Mouse (Mus musculus): Measurements from ENCODE around the gene Gm14214. TPM values are rescaled to one million over a fixed set of nuclear protein-coding genes. Genes with fewer than 3 reads are reported as not detected.

Gene Gm14214
- not detected in 2 replicates for polyA plus RNA-seq (2012; rRNA removed)

DNA sequence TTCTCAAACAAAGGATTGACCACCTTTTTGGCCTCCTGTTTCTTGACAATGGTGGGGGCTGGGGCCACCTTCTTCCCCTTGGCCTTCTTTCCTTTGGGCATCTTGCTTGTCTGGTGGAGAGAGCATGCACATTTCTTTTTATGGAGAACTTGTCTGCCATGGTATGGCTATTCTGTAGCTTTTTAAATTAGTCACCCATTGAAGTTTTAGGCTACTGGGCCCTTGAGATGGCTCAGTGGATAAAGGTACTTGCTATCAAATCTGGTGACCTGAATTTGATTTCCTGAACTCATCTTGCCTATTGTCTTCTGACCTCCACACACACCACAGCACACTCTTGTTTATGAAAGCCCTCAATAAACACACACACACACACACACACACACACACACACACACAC lies at the start of gene Gm14214:
Gene Gm14214, minus strand, starts transcription at position 101 of the 400 bp plus-strand sequence.
- no peak for DNase-seq
- Histone ChIP-seq H3K4me1 (ENCODE audit: control insufficient read depth, insufficient read depth, low read length) (no peaks in the 10 kb centered on the region), H3K4me3 (replicated peaks; ENCODE audit: extremely low read depth, low read depth, low read length) (no peak within 1 kb of the TSS)
- no peak for TF ChIP-seq POLR2A (IDR thresholded peaks at IDR 0.05; ENCODE audit: borderline replicate concordance, extremely low read depth, low read depth, low read length)
- TF ChIP-seq CTCF (IDR thresholded peaks at IDR 0.05; ENCODE audit: insufficient read depth, low read length), result no peak

DNA sequence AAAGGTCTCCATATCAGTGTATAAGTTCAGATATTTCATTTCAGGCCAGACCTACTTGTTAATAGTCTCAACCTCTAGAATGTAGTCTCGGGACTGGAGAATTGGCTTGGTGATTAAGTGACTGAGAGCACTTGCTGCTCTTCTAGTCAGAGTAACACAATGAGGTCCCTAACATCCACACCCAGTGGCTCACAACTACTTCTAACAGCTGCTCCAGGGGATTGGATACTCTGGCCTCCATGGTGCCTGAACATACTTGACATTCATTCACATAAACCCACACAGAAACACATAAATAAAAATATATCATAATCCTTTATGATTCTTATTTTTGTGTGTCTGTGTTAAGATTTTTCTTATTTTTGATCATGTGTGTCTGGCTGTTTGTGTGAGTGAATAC lies 48.8 kb upstream of the Gm14214 start:
- peaks cover 36% of the 10 kb centered on the region for H3K4me1 ChIP-seq (ENCODE audit: control insufficient read depth, insufficient read depth, low read length)
- DNase-seq, result no peak
- H3K4me3 ChIP-seq (replicated peaks; ENCODE audit: extremely low read depth, low read depth, low read length), result no peak overlapping the region
- no peak for TF ChIP-seq POLR2A (IDR thresholded peaks at IDR 0.05; ENCODE audit: borderline replicate concordance, extremely low read depth, low read depth, low read length)
- TF ChIP-seq CTCF (IDR thresholded peaks at IDR 0.05; ENCODE audit: insufficient read depth, low read length), result no peak
- WGBS, result 12% methylated on average over 1 of the region's 1 CpGs

DNA sequence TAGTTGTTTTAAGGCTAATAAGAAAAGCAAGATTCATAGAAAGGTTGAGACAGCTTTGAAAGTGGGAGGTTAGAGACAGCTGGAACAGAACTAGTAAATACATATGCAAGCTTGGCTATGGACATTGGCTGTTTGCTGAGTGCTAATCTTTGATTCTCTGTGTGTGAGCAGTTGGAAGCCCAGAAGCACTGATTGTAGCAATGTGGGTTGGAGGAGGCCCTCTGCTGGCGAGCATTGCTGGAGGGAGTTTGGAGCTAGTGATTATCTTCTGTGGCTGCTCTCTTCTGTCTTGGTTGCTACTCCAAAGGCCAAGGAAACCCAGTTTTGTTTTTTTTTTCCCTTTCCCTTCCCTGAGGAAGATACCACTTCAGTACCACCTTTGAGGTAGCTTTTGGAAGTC lies 48.0 kb upstream of the Gm14214 start:
- H3K4me1 ChIP-seq (ENCODE audit: control insufficient read depth, insufficient read depth, low read length), result peaks cover 36% of the 10 kb centered on the region
- 32% methylated on average over 1 of the region's 1 CpGs for WGBS
- TF ChIP-seq CTCF (IDR thresholded peaks at IDR 0.05; ENCODE audit: insufficient read depth, low read length) (peak; percentile 62), POLR2A (IDR thresholded peaks at IDR 0.05; ENCODE audit: borderline replicate concordance, extremely low read depth, low read depth, low read length) (no peak)
- DNase-seq, result no peak
- H3K4me3 ChIP-seq (replicated peaks; ENCODE audit: extremely low read depth, low read depth, low read length), result no peak overlapping the region

DNA sequence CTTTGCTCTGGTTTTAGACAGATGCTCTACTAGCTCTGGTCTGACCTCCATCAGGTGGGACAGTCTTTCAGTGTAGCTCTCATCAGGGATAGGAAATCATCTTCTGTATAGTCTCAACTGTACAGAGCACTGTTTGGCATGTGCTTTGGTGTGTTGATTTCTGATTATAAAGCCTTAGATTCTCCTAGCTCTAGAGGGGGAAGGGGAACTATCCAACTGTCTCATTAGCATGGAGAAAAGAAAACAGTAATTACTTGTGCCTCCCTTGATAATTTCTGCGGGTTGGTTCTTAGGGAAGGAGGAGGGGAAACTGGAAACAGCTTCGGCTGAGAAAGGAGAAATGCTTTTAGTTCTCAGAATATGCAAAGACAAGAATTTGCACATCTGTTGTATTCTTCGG lies 47.3 kb upstream of the Gm14214 start:
- WGBS, result 48% methylated on average over 3 of the region's 3 CpGs
- Histone ChIP-seq H3K4me1 (ENCODE audit: control insufficient read depth, insufficient read depth, low read length) (peaks cover 36% of the 10 kb centered on the region), H3K4me3 (replicated peaks; ENCODE audit: extremely low read depth, low read depth, low read length) (no peak overlapping the region)
- TF ChIP-seq POLR2A (IDR thresholded peaks at IDR 0.05; ENCODE audit: borderline replicate concordance, extremely low read depth, low read depth, low read length) (no peak), CTCF (IDR thresholded peaks at IDR 0.05; ENCODE audit: insufficient read depth, low read length) (no peak)
- DNase-seq, result no peak

DNA sequence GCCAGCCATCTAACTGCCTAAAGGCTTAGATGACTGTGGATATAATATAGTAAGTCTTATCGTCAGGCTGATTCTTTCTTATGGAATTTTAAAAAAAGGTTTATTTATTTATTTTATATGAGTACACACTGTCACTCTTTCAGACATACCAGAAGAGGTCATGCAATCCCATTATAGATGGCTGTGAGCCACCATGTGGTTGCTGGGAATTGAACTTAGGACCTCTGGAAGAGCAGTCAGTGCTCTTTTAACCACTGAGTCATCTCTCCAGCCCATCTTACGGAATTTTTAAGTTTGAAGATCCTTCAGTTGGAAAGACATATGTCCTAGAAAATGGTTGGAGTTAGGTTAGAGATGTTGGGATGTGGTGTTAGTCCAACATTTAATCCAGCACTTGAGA lies 43.6 kb upstream of the Gm14214 start:
- DNase-seq, result no peak
- H3K4me1 ChIP-seq (ENCODE audit: control insufficient read depth, insufficient read depth, low read length), result peaks cover 22% of the 10 kb centered on the region
- no peak overlapping the region for H3K4me3 ChIP-seq (replicated peaks; ENCODE audit: extremely low read depth, low read depth, low read length)
- TF ChIP-seq CTCF (IDR thresholded peaks at IDR 0.05; ENCODE audit: insufficient read depth, low read length) (no peak), POLR2A (IDR thresholded peaks at IDR 0.05; ENCODE audit: borderline replicate concordance, extremely low read depth, low read depth, low read length) (no peak)
- WGBS, result 78% methylated on average over 2 of the region's 2 CpGs

DNA sequence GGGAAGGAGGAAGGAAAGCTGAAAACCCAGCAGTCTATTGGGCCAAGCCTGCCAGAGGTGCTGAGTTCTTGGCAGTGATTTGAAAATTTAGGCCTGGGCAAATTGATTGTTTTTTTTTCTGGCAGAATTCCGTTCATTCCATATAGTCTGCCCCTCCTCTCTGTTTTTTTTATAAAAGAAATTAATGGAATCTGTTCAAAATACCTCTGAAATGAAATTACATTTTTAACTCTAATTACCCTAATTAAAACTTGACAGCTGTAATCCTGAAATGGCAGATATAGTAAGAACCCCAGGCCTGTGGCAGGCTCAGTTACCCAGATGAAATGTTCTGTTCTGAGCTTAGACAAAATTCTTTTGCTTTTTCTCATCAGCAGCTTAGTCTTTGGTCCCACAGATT lies 41.0 kb upstream of the Gm14214 start:
- DNase-seq, result no peak
- Histone ChIP-seq H3K4me1 (ENCODE audit: control insufficient read depth, insufficient read depth, low read length) (peaks cover 25% of the 10 kb centered on the region), H3K4me3 (replicated peaks; ENCODE audit: extremely low read depth, low read depth, low read length) (no peak overlapping the region)
- 41% methylated on average over 1 of the region's 1 CpGs for WGBS
- TF ChIP-seq POLR2A (IDR thresholded peaks at IDR 0.05; ENCODE audit: borderline replicate concordance, extremely low read depth, low read depth, low read length) (no peak), CTCF (IDR thresholded peaks at IDR 0.05; ENCODE audit: insufficient read depth, low read length) (no peak)

DNA sequence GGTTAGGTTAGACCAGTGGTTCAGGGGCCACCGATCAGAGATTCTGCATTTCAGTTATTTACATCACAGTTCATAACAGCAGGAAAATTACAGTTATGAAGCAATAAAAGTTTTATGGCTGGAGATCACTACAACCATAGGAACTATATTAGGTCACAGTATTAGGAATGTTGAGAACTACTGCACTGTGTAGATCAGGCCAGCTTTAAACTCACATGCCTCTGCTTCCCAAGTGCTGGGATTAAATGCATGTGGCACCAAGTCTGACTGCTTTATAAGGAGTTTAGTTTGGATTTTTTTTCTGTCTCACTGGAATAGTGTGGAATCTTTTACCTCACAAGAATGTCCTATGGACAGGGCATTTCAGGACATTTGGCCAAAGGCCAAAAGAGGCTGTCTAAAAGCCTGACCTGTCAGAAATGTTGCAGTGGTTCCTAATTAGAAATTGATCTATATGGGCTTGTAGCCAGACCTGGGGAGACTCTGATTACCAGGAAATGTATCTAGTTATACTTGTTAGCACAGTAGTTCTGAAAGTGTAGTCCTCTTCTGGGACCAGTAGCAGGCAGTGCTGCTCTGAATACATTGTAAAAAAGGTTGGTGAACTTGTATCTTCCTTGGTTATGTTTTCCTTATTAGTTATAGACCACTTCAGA lies 39.4 kb upstream of the Gm14214 start:
- Histone ChIP-seq H3K4me3 (replicated peaks; ENCODE audit: extremely low read depth, low read depth, low read length) (no peak overlapping the region), H3K4me1 (ENCODE audit: control insufficient read depth, insufficient read depth, low read length) (peaks cover 23% of the 10 kb centered on the region)
- no peak for DNase-seq
- no peak for TF ChIP-seq POLR2A (IDR thresholded peaks at IDR 0.05; ENCODE audit: borderline replicate concordance, extremely low read depth, low read depth, low read length)
- TF ChIP-seq CTCF (IDR thresholded peaks at IDR 0.05; ENCODE audit: insufficient read depth, low read length), result no peak
- WGBS, result 70% methylated on average over 1 of the region's 1 CpGs

DNA sequence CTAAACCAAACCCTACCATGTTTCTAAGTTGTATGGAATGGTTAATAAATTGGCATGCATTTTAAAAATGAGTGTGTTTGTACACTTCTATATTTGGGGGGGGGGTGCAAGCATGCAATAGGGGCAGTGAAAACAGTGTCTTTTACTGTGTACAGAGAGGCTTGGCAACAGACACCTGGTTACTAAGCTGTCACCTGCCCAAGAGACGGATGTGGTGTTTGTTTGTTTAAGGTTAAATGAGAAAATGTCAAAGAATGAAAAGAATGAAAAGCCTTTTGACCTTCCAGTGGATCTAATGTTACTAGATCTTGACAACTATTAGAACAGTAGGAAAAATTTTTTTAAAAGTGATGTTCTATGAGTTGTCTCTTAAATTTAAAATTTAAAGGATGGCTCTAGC lies 37.9 kb upstream of the Gm14214 start:
- H3K4me1 ChIP-seq (ENCODE audit: control insufficient read depth, insufficient read depth, low read length), result peaks cover 23% of the 10 kb centered on the region
- no peak overlapping the region for H3K4me3 ChIP-seq (replicated peaks; ENCODE audit: extremely low read depth, low read depth, low read length)
- TF ChIP-seq CTCF (IDR thresholded peaks at IDR 0.05; ENCODE audit: insufficient read depth, low read length), result no peak
- no peak for TF ChIP-seq POLR2A (IDR thresholded peaks at IDR 0.05; ENCODE audit: borderline replicate concordance, extremely low read depth, low read depth, low read length)
- WGBS, result 33% methylated on average over 1 of the region's 1 CpGs
- no peak for DNase-seq

DNA sequence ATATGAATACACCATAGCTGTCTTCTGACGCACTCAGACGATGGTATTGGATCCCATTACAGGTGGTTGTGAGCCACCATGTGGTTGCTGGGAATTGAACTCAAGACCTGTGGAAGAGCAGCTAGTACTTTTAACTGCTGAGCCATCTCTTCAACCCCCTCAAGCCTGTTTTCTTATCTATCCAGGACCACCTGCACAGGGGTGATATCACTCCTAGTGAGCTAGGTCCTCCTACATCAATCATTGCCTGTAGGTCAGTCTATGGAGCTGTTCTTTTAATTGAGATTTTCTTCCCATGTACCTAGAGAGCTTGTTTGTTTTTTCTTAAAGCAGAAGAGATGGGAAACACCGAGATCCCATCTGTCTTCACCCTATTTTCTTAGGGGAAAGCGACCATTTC lies 34.0 kb upstream of the Gm14214 start:
- no peak overlapping the region for H3K4me3 ChIP-seq (replicated peaks; ENCODE audit: extremely low read depth, low read depth, low read length)
- peaks cover 14% of the 10 kb centered on the region for H3K4me1 ChIP-seq (ENCODE audit: control insufficient read depth, insufficient read depth, low read length)
- no peak for DNase-seq
- TF ChIP-seq POLR2A (IDR thresholded peaks at IDR 0.05; ENCODE audit: borderline replicate concordance, extremely low read depth, low read depth, low read length) (no peak), CTCF (IDR thresholded peaks at IDR 0.05; ENCODE audit: insufficient read depth, low read length) (no peak)
- 71% methylated on average over 4 of the region's 4 CpGs for WGBS

DNA sequence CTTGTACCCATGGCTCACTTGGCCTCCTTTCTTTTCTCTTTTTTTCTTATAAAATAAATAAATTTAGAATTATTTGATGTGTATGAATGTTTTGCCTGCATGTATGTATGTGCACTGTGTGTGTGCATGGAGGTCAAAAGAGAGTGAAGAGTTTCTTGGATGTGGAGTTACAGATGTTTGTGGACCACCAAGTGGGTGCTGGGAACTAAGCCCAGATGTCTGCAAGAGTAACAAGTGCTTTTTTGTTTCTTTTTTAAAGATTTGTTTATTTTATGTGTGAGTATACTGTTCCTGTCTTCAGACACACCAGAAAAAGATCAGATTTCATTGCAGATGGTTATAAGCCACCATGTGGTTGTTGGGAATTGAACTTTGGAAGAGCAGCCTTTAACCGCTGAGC lies 33.5 kb upstream of the Gm14214 start:
- Histone ChIP-seq H3K4me1 (ENCODE audit: control insufficient read depth, insufficient read depth, low read length) (peaks cover 14% of the 10 kb centered on the region), H3K4me3 (replicated peaks; ENCODE audit: extremely low read depth, low read depth, low read length) (no peak overlapping the region)
- TF ChIP-seq CTCF (IDR thresholded peaks at IDR 0.05; ENCODE audit: insufficient read depth, low read length) (no peak), POLR2A (IDR thresholded peaks at IDR 0.05; ENCODE audit: borderline replicate concordance, extremely low read depth, low read depth, low read length) (no peak)
- DNase-seq, result no peak
- WGBS, result 69% methylated on average over 1 of the region's 1 CpGs
